26 mouse cellular contexts compared by ENCODE assay signal in the genomic region with DNA sequence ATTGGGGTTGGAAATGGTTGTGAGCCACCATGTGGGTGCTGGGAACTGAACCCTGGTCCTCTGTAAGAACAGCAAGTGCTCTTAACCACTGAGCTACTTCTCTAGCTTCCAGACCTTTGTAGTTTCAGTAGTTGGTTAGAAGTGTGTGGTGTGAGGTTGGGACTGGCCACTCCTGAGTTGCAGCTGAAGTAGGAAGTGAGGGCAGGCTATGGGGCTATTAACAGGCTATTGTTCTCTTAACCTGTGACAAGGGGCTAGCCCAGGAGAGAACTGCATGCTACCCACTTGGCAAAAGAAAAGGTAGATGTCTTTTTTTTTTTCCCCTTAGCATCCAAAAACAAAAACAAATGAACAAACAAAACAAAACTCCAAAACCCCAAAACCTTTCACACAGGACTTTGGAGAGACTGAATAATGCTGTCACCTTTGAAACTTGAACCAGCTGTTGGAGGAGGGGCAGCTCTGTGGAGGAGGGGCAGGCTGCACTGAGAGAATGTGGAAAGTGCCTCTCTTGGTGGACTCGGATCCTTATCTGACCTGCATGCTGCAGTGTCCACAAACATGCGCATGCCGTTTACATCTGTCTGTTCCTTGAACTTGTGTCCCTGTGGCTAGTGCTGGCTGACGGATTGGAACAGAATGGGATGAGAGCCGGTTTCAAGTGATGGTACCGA.
A peak's percentile ranks its signal among the peaks of the same experiment; 100 is the strongest.
DNase-seq lines count a peak whose midpoint lies in the region; ATAC-seq and TF ChIP-seq lines count a peak whose summit lies in the region.
"Had no signal": no experiment of that assay in that cellular context is flagged by ENCODE, and none has a peak within 500 bp of the region (broad histone marks: within the 10 kb centered on the region; RNA-seq: fewer than 3 reads in every experiment).

No protein-coding gene starts in this region.

- H3K4me3 ChIP-seq in gastrocnemius, adult 2 months, result peak overlapping the region; percentile 72
- no peak overlapping the region for H3K4me3 ChIP-seq in stomach, embryonic 16.5 days (replicated peaks; ENCODE audit: low read length)
- no peak overlapping the region for H3K4me3 ChIP-seq in stomach, postnatal 0 days (ENCODE audit: low read depth, low read length)
- H3K4me3 ChIP-seq: embryonic facial prominence, embryonic 12.5 days; embryonic facial prominence, embryonic 15.5 days; heart, embryonic 12.5 days; heart, embryonic 15.5 days; hindbrain, embryonic 10.5 days; hindbrain, embryonic 13.5 days had no signal

- TF ChIP-seq EP300 in stomach, postnatal 0 days (optimal IDR thresholded peaks at IDR 0.05), result no peak

- WGBS in stomach, embryonic 16.5 days, result 68% methylated on average over 6 of the region's 6 CpGs
- 75% methylated on average over 6 of the region's 6 CpGs for WGBS in stomach, postnatal 0 days

- H3K27ac ChIP-seq in gastrocnemius, adult 2 months, result peak overlapping the region; percentile 93
- peak overlapping the region; percentile 49; the same call in 1 of the 2 replicates for H3K27ac ChIP-seq in stomach, embryonic 16.5 days (ENCODE audit: low read length)
- H3K27ac ChIP-seq in stomach, postnatal 0 days (replicated peaks), result no peak overlapping the region
- H3K27ac ChIP-seq: embryonic facial prominence, embryonic 15.5 days; heart, embryonic 15.5 days; hindbrain, embryonic 10.5 days; hindbrain, embryonic 13.5 days; hindbrain, postnatal 0 days had no signal

- ATAC-seq in stomach, embryonic 16.5 days (ENCODE audit: insufficient read depth, low FRiP score), result no peak
- ATAC-seq in stomach, postnatal 0 days (ENCODE audit: low FRiP score, low TSS enrichment), result no peak
- ATAC-seq: forebrain, embryonic 14.5 days; forebrain, postnatal 0 days; hindbrain, postnatal 0 days; inflammation-experienced regulatory T-cells, adult 6 months; intestine, embryonic 16.5 days had no signal

- intact Hi-C loops in gastrocnemius, adult 2 months (cut with DNase I), result no loop called here
- intact Hi-C loops in gastrocnemius, postnatal 14 days (cut with DNase I; ENCODE audit: low total_unique reads), result no loop called here

- peaks cover 8% of the 10 kb centered on the region; the same call in 1 of the 2 replicates for H3K4me1 ChIP-seq in stomach, embryonic 16.5 days (ENCODE audit: control insufficient read depth, insufficient read depth, low read length)
- no peaks in the 10 kb centered on the region for H3K4me1 ChIP-seq in stomach, postnatal 0 days (replicated peaks; ENCODE audit: control insufficient read depth, insufficient read depth)
- H3K4me1 ChIP-seq: hindbrain, embryonic 13.5 days had no signal

- no peak for TF ChIP-seq CTCF in gastrocnemius, adult 2 months (IDR thresholded peaks at IDR 0.05)
- TF ChIP-seq CTCF in stomach, postnatal 0 days (IDR thresholded peaks at IDR 0.05; ENCODE audit: low read depth), result no peak

- DNase-seq in gastrocnemius, adult 2 months, result no peak
- no peak for DNase-seq in gastrocnemius, postnatal 14 days
- DNase-seq in stomach, postnatal 0 days (ENCODE audit: low spot score), result no peak
- DNase-seq in ZHBTc4 (ENCODE audit: low read depth, low spot score), result peak; percentile 77
- no peak for DNase-seq in kidney, adult 18-20 months
- DNase-seq: adrenal gland, adult 2 months; adrenal gland, postnatal 14 days; cerebellum, adult 11 months; cerebellum, adult 2 months; cerebellum, adult 9-11 months; cerebellum, postnatal 25 days; forebrain, postnatal 0 days; gastrocnemius, postnatal 36 days; heart, postnatal 10 days; heart, postnatal 36 days had no signal

- H3K4me2 ChIP-seq in stomach, embryonic 16.5 days (ENCODE audit: low read depth, low read length), result no peak overlapping the region
- no peak overlapping the region for H3K4me2 ChIP-seq in stomach, postnatal 0 days (replicated peaks; ENCODE audit: low read depth)
- H3K4me2 ChIP-seq: embryonic facial prominence, embryonic 12.5 days; embryonic facial prominence, embryonic 15.5 days; heart, embryonic 12.5 days; heart, embryonic 15.5 days; hindbrain, embryonic 13.5 days had no signal

- no peaks in the 10 kb centered on the region for H3K36me3 ChIP-seq in stomach, embryonic 16.5 days (ENCODE audit: control insufficient read depth, insufficient read depth, low read length)
- H3K36me3 ChIP-seq in stomach, postnatal 0 days (ENCODE audit: control insufficient read depth, insufficient read depth, low read length), result no peaks in the 10 kb centered on the region
- H3K36me3 ChIP-seq: embryonic facial prominence, embryonic 12.5 days; embryonic facial prominence, embryonic 15.5 days; heart, embryonic 12.5 days; heart, embryonic 15.5 days; hindbrain, embryonic 10.5 days; hindbrain, embryonic 13.5 days had no signal

- no peak overlapping the region for H3K9ac ChIP-seq in stomach, embryonic 16.5 days (ENCODE audit: low read length)
- H3K9ac ChIP-seq in stomach, postnatal 0 days (ENCODE audit: low read length), result no peak overlapping the region
- H3K9ac ChIP-seq: embryonic facial prominence, embryonic 12.5 days; embryonic facial prominence, embryonic 15.5 days; forebrain, postnatal 0 days; heart, embryonic 12.5 days; heart, embryonic 15.5 days; hindbrain, embryonic 13.5 days had no signal

- H3K27me3 ChIP-seq in stomach, embryonic 16.5 days (ENCODE audit: control insufficient read depth, insufficient read depth, low read length), result no peaks in the 10 kb centered on the region
- no peaks in the 10 kb centered on the region for H3K27me3 ChIP-seq in stomach, postnatal 0 days (ENCODE audit: control insufficient read depth, insufficient read depth, low read length)
- H3K27me3 ChIP-seq: embryonic facial prominence, embryonic 12.5 days; embryonic facial prominence, embryonic 15.5 days; heart, embryonic 12.5 days; heart, embryonic 15.5 days; hindbrain, embryonic 13.5 days had no signal

- H3K9me3 ChIP-seq in stomach, embryonic 16.5 days (replicated peaks; ENCODE audit: control insufficient read depth, low read length), result no peaks in the 10 kb centered on the region
- H3K9me3 ChIP-seq in stomach, postnatal 0 days (ENCODE audit: control insufficient read depth, low read length), result no peaks in the 10 kb centered on the region
- H3K9me3 ChIP-seq: embryonic facial prominence, embryonic 12.5 days; embryonic facial prominence, embryonic 15.5 days; heart, embryonic 12.5 days; hindbrain, embryonic 13.5 days had no signal
